Mouse (Mus musculus) macrophage (primary cell): Measurements from ENCODE around the gene Abtb1. TPM values are rescaled to one million over a fixed set of nuclear protein-coding genes. Genes with fewer than 3 reads are reported as not detected.

Experiments
- H3K27ac ChIP-seq: fragments of 350-480 bp; formaldehyde crosslinking; 2 replicates; pipeline ENCODE4 v1.9.0; 2021
- H3K36me3 ChIP-seq: fragments of 350-480 bp; formaldehyde crosslinking; 2 replicates; pipeline ENCODE4 v1.9.0; 2021; ENCODE audit errors: inconsistent target
- H3K4me3 ChIP-seq: fragments of 350-480 bp; formaldehyde crosslinking; 2 replicates; pipeline ENCODE4 v1.9.0; 2021; ENCODE audit errors: inconsistent target
- H3K79me2 ChIP-seq: fragments of 350-480 bp; formaldehyde crosslinking; 2 replicates; pipeline ENCODE4 v1.9.0; 2021; ENCODE audit errors: inconsistent target
- WGBS: methylation state at CpG from one replicate; pipeline ENCODE4 v1.1.7; 2026; ENCODE audit warnings: inconsistent platforms; ENCODE audit not compliant: missing documents; 5-methylcytosine and 5-hydroxymethylcytosine counted together
- polyA plus RNA-seq: library from polyadenylated mRNA; stranded (reverse); fragments of 250-400 nt; gene quantifications from 3 replicates; pipeline ENCODE4 v1.2.4, GENCODE M21; 2018; ENCODE audit warnings: inconsistent platforms

The Abtb1 gene
- polyA plus RNA-seq, 1 experiment from 2014 or later: 26.7 TPM

- H3K4me3 ChIP-seq: no peak overlapping the region
- H3K36me3 ChIP-seq: no peaks in the 10 kb centered on the region
- H3K27ac ChIP-seq: no peak overlapping the region
- WGBS: 89% methylated on average over 11 of the region's 11 CpGs
- H3K79me2 ChIP-seq: no peaks in the 10 kb centered on the region
Measured at GRCm38 (mm10) chr6:88788219-88788618, 53.6 kb downstream of the Abtb1 start.

GRCm38 (mm10) chr6:88787496-88787895 lies 54.3 kb downstream of the Abtb1 start:
- WGBS: 94% methylated on average over 13 of the region's 14 CpGs
- Histone ChIP-seq H3K27ac (no peak overlapping the region), H3K4me3 (no peak overlapping the region), H3K36me3 (no peaks in the 10 kb centered on the region), H3K79me2 (no peaks in the 10 kb centered on the region)

GRCm38 (mm10) chr6:88786732-88787445 lies 54.9 kb downstream of the Abtb1 start:
- no peak overlapping the region for H3K4me3 ChIP-seq
- no peak overlapping the region for H3K27ac ChIP-seq
- no peaks in the 10 kb centered on the region for H3K36me3 ChIP-seq
- no peaks in the 10 kb centered on the region for H3K79me2 ChIP-seq
- WGBS: 95% methylated on average over 15 of the region's 15 CpGs

Other genes with a start within 250 kb of the Abtb1 start
- gene Kbtbd12, start 204.0 kb downstream of the Abtb1 start, polyA plus RNA-seq: 0.37 to 1.2 TPM (median 0.63 TPM) in 3 replicates
- 16.1 to 82.6 TPM (median 24.1 TPM) in 3 replicates for gene Mgll, start 117.6 kb downstream of the Abtb1 start, polyA plus RNA-seq
- 0.11 TPM in 1 of 3 replicates, not detected in the others for gene Podxl2, start 33.1 kb upstream of the Abtb1 start, polyA plus RNA-seq
- gene Mcm2, start 56.8 kb upstream of the Abtb1 start, polyA plus RNA-seq: 7.5 to 84.8 TPM (median 17.8 TPM) in 3 replicates
- gene Tpra1, start 60.3 kb upstream of the Abtb1 start, polyA plus RNA-seq: 101 to 202 TPM (median 130 TPM) in 3 replicates